Mouse (Mus musculus): ENCODE data around the gene Gm4858.
"Not testable (repeated sequence)": the region's sequence is repeated elsewhere in the genome, so short reads cannot be mapped to it uniquely, and the experiment has no call there.

The Gm4858 gene

DNA sequence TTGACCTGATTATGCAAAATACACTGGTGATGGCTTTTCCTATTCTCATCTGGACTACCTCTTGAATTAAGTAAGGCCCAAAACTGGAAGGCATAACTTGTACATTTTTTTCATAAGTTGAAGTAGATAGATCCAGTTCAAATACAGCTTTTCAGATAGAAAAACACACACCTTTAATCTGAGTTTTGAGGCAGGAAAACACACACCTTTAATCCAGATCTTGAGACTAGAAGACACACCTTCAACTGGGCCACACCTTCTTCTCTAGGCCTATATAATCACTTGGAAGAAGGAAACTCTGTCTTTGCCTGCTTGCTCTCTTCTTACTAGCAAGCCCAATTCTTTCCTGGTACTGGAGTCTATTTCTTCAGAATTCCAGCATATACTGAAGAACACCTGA, at the start of gene Gm4858:
Gene Gm4858 (plus strand): TSS at position 301 of the 400 bp plus-strand sequence.
- not testable (repeated sequence) for DNase-seq (ENCODE audit: low read depth, low spot score)

DNA sequence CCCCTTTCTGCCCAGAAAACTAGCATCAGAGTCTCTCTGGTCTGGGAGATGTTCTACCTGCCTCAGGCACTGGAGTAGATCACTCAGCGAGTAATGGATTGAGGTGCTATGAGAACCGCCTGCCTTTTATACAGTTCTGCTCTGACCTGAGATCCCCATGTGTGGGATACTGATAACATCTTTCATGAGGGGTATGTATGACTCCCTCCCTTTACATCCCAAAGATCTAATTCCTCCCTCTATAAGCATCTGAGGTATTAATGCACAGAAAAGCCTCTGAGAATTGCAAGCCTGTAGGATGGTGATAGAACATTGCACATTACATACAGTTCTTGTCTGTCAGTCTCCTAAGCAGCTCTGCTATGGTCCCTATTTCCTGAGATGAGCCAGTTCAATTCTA, 49.7 kb upstream of the Gm4858 start, which contains the start of gene Lce1m:
Gene Lce1m (minus strand): TSS at position 101 of the 400 bp plus-strand sequence.
- DNase-seq (ENCODE audit: low read depth, low spot score), result no peak

DNA sequence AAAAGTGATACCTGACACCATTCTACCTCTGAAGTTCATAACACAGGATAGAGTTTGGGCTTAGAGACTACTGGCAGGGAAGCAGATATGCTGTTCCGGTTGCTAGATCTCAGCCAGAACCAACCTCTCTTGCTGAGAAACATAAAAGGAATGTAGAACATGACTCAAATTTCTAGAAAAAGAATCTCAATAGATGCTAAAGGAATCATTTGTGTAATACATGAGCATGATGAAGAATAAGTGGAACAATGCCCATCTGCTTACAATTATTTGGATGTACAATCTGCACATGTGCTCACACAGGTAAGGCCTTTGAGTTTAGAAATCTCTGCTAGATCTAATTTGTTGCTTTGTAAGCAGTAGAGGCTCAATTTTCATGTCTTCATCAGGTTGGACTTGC, 47.5 kb upstream of the Gm4858 start:
- no peak for DNase-seq (ENCODE audit: low read depth, low spot score)

- no peak for DNase-seq (ENCODE audit: low read depth, low spot score)
These were observed 45.0 kb upstream of the Gm4858 start for GRCm38 (mm10) chr3:93023411-93024184.

GRCm38 (mm10) chr3:93025486-93025885, 43.1 kb upstream of the Gm4858 start:
- DNase-seq (ENCODE audit: low read depth, low spot score), result no peak

DNA sequence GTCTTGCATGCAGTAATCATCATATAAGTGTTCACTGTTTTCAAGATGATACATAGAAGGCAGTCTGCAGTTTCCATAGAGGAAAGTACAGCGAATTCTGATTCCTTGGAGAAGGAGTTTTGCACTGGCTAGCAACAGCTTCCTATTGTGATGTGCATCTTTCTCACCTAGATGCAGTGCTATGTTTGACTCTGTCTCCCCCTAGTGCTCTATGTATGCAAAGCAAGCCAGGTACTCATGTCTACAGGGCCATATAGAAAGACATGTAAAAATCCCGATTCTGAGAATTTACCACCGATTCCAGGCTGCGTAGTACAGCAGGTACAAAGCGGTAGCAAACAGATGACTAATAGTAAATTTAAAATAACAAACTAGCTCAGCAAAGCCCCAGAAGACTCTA, 37.2 kb upstream of the Gm4858 start:
- DNase-seq (ENCODE audit: low read depth, low spot score), result peak; percentile 46

DNA sequence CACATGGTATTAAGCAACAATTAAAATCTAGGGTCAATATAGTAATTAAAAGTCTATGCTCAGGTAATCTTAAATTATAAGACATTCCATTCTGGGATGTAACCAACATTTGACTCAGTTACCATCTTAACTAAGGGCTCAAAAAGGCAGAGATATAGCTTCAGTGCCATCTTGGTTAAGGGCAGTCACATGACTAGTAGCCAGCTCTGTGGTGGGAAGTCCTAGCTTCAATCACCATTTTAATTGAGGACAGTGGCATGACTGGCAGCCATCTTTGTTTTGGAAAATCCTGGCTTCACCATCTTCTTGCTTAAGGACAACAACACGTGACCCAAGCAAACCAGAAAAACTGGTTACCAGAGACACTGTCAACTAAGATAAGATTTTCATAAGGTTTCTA, 18.4 kb upstream of the Gm4858 start:
- no peak for DNase-seq (ENCODE audit: low read depth, low spot score)

DNA sequence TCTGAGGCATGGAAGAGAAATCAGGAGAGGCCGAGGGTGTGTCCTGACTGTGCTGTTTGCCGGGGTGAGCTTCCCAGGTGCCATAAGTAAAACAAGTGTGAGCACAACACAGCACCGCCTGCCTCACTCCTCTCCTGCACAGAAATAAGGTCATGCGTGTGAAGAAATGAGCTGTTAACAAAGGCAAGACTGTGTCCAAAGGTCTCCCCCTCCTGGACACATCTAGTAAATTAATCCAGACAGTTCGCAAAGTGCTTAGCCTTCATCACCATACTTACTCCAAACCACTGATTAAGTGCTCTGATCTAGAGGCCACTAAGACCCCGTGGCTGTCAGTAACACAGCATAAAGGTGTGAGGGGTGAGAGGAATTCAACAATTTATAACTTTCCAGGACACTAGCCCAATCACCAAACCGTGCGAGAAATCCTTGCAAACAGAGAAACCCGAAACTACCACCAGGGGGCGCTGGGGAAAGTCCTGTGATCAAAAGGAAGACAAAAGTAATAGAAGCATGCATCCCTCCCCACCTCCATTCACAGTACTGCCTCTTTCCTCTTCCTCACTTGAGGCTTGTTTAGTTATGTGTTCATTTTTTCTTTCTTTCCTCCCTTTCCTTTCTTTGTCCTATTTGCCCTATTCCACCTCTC, 15.7 kb upstream of the Gm4858 start:
- DNase-seq (ENCODE audit: low read depth, low spot score), result peak; percentile 8

DNA sequence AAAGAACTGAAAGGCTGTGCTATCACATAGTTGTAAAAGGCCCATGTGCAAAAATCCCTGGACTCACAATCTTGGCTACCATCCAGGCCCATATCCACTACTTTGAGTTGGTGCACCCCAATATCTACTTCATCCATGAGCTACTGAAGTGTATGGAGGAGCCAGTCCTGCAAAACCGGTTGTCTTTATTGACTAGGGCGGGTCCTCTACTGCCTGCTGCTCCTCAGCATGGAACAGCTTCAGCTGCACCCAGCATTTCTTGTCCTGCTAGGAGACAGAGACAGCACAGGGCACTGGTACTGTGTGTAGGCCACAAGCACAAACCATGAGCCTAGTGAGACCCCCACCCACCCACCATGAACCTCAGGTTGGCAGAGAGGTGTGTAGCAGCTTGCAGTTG, 18.0 kb downstream of the Gm4858 start:
- DNase-seq (ENCODE audit: low read depth, low spot score), result no peak

GRCm38 (mm10) chr3:93093581-93093980, 25.0 kb downstream of the Gm4858 start:
- DNase-seq (ENCODE audit: low read depth, low spot score), result not testable (repeated sequence)

DNA sequence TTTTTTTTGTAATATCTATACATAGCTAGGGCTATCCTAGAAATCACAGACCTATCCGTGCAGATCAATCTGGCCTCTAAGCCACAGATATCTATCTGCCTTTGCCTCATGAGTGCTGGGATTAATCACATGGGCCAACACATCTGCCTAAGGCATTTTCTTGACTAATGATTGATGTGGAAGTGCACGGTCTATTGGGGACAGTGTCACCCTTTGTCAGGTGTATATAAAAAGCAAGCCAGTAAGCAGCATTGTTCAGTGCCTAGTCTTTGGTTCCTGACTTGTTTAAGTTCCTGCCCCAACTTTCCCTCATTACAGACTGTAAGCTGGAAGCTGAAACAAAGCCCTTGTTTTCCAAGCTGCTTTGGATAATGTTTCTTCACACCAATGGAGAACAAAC, 27.8 kb downstream of the Gm4858 start:
- no peak for DNase-seq (ENCODE audit: low read depth, low spot score)

- DNase-seq (ENCODE audit: low read depth, low spot score), result peak; percentile 3
These were observed 43.0 kb downstream of the Gm4858 start for GRCm38 (mm10) chr3:93111668-93112067.

DNA sequence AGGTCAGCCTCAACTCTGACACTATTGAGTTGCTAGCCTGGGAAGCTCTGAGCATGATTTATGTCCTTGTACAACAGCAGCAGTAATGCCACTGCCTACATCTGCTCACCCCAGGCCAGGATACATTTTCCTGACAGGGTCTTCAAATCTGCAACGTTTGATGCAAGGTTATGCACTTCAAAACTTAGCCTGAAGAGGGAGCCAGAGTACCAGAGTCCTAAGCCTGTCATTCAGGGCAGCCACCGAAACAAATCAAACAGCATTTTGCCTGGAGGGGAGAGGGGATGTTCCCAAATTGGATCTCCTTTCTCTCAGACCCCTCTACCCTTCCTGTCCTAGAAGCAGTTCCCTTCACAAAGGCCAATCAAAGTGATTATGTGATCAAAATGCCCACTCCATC, 45.9 kb downstream of the Gm4858 start:
- DNase-seq (ENCODE audit: low read depth, low spot score), result peak; percentile 35

GRCm38 (mm10) chr3:93119101-93119500, 50.5 kb downstream of the Gm4858 start:
- no peak for DNase-seq (ENCODE audit: low read depth, low spot score)
